17 mouse cellular contexts compared by ENCODE assay signal in the genomic region with DNA sequence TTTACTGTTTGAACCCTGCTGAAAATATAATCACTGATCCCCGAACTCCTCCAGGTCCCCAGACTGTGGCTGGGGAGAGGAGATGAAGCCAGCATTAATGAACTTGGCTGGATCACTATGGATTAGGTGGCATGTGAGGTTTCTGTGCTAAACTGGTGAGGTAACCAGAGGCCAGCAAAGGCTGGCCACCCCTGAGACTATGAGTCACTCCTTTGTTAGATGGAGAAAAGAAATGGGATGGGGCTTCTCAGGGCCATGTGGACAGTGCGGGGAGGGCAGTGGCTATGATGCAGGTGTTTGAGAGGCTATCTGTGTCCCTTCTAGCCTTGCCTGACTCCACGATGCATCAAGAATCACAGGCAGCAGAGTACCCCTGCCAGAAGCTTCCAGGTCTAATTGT.
"Had no signal": no experiment of that assay in that cellular context is flagged by ENCODE, and none has a peak within 500 bp of the region (broad histone marks: within the 10 kb centered on the region; RNA-seq: fewer than 3 reads in every experiment).

No protein-coding gene starts in this region.

- H3K4me3 ChIP-seq: left cerebral cortex, adult 2 months; liver, embryonic 13.5 days; midbrain, embryonic 12.5 days; neural tube, embryonic 12.5 days; neural tube, embryonic 15.5 days had no signal

- H3K4me2 ChIP-seq: liver, embryonic 13.5 days; midbrain, embryonic 12.5 days; neural tube, embryonic 12.5 days; neural tube, embryonic 15.5 days had no signal

- H3K27ac ChIP-seq: left cerebral cortex, adult 2 months; liver, embryonic 13.5 days; midbrain, embryonic 12.5 days; neural tube, embryonic 12.5 days; neural tube, embryonic 15.5 days; stomach, postnatal 0 days had no signal

- H3K9me3 ChIP-seq: liver, embryonic 13.5 days; midbrain, embryonic 12.5 days; neural tube, embryonic 12.5 days; neural tube, embryonic 15.5 days had no signal

- DNase-seq: kidney, adult 9 months; kidney, postnatal 14 days; kidney, postnatal 4 days; layer of hippocampus, adult 9-11 months; liver, embryonic 13.5 days; lung, adult 2 months; lung, postnatal 14 days; lung, postnatal 4 days; right cerebral cortex, adult 18-20 months; right cerebral cortex, postnatal 14 days; right cerebral cortex, postnatal 4 days; thymus, postnatal 25 days had no signal

- H3K4me1 ChIP-seq: liver, embryonic 13.5 days had no signal

- H3K27me3 ChIP-seq: neural tube, embryonic 12.5 days; neural tube, embryonic 15.5 days had no signal

- H3K36me3 ChIP-seq: liver, embryonic 13.5 days; midbrain, embryonic 12.5 days; neural tube, embryonic 12.5 days; neural tube, embryonic 15.5 days had no signal

- H3K9ac ChIP-seq: liver, embryonic 13.5 days; midbrain, embryonic 12.5 days; neural tube, embryonic 12.5 days; neural tube, embryonic 15.5 days had no signal
